Mouse (Mus musculus): ENCODE measurements around the gene Mapk3. TPM values are rescaled to one million over a fixed set of nuclear protein-coding genes. Genes with fewer than 3 reads are reported as not detected.
A peak's percentile ranks its signal among the peaks of the same experiment; 100 is the strongest.

Gene Mapk3
- polyA plus RNA-seq, 1 experiment from 2014 or later: 51.0 TPM

DNA sequence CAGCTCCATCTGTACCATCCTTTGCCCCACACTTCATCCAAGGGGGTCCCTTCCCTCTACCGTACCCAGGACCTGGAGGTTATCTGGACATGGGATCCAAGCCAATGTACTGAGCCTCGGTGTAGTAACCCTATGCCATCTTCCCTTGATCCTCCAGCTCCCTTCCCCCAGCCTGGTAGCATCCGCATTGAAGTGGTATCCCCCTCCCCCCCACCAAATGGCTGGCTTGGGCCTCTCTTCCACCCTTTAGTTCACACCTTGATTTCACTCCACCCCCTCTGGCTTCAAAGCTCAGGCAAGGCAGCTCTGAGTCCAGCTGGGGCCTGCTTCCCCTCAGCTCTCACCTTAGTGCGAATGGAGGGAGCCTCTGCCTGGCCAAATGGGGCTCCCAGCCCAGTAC is 25.7 kb downstream of the Mapk3 start:
- Histone ChIP-seq H3K4me3 (no peak overlapping the region), H3K9ac (no peak overlapping the region), H3K4me2 (no peak overlapping the region), H3K27me3 (no peaks in the 10 kb centered on the region), H3K9me3 (replicated peaks) (no peaks in the 10 kb centered on the region), H3K4me1 (replicated peaks) (peaks cover 15% of the 10 kb centered on the region), H3K27ac (no peak overlapping the region), H3K36me3 (peaks cover 57% of the 10 kb centered on the region)
- no peak for ATAC-seq (replicated peaks; ENCODE audit: insufficient number of reproducible peaks, insufficient read depth, low FRiP score, low read depth)
- 58% methylated on average over 4 of the region's 4 CpGs for WGBS

DNA sequence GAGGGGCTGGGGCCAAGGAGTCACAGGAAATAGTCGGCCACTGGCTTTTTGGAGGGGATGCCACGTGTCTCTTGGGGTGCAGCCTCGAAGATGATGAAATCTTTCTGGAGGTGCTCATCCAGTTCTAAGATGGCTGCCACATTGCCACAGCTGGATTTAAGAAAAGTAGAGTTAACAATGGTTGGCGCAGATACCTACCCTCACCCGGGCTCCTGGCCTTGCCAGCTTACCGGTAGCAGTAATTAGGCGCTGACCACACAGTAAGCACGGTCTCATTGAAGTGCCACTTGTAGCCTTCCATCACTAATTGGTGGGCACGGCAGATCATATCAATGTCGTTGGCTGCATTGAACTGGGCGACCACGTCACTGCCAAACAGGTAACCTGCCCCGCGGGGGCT is 26.7 kb downstream of the Mapk3 start:
- Histone ChIP-seq H3K9me3 (replicated peaks) (no peaks in the 10 kb centered on the region), H3K4me2 (no peak overlapping the region), H3K27ac (no peak overlapping the region), H3K9ac (no peak overlapping the region), H3K27me3 (no peaks in the 10 kb centered on the region), H3K4me1 (replicated peaks) (peaks cover 14% of the 10 kb centered on the region), H3K36me3 (peaks cover 59% of the 10 kb centered on the region), H3K4me3 (no peak overlapping the region)
- 88% methylated on average over 14 of the region's 14 CpGs for WGBS
- ATAC-seq (replicated peaks; ENCODE audit: insufficient number of reproducible peaks, insufficient read depth, low FRiP score, low read depth): no peak

DNA sequence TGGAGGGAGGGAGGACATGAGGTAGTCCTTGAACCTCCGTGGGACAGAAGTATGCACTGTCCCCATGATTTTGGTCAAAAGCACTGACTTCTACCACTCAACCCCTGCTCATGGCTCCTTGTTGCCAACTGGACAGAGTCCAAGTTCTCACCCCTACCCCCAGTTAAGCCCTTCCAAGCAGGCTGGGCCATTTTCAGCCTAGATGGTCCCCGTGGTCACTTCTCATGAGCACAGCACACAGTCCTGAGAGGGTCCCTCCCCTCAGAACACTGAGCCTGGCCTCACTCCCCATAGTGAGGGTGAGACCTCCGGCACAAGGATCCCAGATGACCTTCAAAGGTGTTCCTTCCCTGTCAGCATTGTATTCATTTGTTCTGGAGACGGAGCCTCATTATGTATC is 29.7 kb downstream of the Mapk3 start:
- Histone ChIP-seq H3K27ac (no peak overlapping the region), H3K4me2 (no peak overlapping the region), H3K27me3 (no peaks in the 10 kb centered on the region), H3K9ac (no peak overlapping the region), H3K36me3 (peaks cover 59% of the 10 kb centered on the region), H3K4me3 (no peak overlapping the region), H3K9me3 (replicated peaks) (no peaks in the 10 kb centered on the region), H3K4me1 (replicated peaks) (peaks cover 17% of the 10 kb centered on the region)
- ATAC-seq (replicated peaks; ENCODE audit: insufficient number of reproducible peaks, insufficient read depth, low FRiP score, low read depth): no peak
- WGBS: 85% methylated on average over 4 of the region's 4 CpGs

DNA sequence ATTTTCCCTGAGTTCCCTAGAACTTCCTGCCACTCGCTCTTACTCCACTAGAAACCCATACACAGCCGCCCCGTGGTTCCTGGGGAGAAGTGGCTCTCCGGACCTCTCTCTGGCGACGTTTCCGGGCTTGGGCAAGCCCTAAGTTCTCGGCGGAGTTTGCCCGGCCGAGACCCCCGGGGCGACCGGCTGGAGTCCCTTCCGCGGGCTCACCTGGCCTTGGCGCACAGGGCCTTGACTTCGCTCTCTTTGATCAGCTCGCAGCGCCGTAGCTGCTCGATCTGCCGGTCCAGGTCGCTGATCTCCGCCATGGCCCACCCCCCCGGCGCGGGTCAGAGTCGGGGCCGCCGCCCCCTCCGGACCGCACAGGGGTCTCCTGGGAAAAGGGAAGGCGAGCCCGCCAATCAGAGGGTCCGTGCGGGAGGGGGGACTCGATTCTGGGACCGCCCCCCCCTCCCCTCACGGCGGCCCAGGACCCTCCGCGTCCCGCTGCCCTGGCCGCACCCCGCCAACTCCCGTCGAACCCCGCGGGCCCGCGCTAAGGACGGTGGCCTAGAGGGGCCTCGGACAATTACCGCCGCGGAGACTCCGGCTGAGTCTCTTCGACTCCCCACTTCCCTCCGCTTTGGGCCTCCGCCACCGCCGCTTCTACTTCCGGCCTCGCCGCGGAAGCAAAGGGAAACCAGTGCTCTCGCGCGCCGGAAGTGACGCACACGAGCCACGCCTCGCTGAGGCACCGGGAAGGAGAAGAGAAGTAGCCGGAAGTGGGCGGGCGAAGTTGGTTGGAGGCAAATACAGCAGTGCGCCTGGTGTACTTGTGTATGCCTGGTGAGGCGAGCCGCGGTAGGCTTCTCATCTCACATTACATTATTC is 32.7 kb downstream of the Mapk3 start, which contains the start of gene Ppp4c:
TSS of gene Ppp4c (minus strand) at position 646 of the 870 bp plus-strand sequence.
- Histone ChIP-seq H3K27ac (peak within 1 kb of the TSS; percentile 97), H3K36me3 (peaks cover 56% of the 10 kb centered on the region), H3K9me3 (replicated peaks) (no peaks in the 10 kb centered on the region), H3K4me2 (peak within 1 kb of the TSS; percentile 80), H3K9ac (peak within 1 kb of the TSS; percentile 88), H3K27me3 (no peaks in the 10 kb centered on the region), H3K4me1 (replicated peaks) (peaks cover 47% of the 10 kb centered on the region), H3K4me3 (peak within 1 kb of the TSS; percentile 68)
- ATAC-seq (replicated peaks; ENCODE audit: insufficient number of reproducible peaks, insufficient read depth, low FRiP score, low read depth): peak; percentile 90
- under 1% methylated on average over 83 of the region's 83 CpGs for WGBS

DNA sequence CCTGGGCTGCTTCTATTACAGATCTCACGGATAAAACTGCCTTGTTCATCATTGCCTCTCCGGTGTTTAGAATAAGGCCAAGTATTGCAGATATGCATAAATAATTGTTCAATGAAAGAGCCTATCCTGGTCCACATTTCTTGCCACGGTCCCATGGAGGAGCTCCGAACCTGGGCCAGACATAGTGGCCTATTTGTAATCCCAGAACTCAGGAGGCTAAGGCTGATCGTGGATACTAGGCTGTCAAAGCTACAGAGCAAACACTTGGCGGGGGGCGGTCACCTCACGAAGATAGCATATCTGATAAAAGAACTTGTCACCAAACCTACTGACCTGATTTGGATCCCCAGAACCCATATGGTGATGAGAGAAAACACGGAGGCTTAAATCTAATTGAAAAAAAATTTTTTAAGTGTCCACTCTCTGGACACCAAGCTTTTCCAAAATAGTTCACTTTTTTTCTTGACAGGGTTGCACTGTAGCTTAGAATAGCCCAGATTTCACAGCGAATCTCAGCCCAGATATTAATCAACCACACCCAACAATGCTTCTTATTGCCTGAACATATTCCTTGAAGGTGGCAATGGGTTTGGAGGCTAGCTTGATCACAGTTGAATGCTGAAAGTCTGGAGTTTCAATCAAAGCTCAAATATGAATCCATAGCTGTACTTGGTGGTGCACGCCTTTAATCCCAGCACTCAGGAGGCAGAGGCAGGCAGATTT is 33.5 kb downstream of the Mapk3 start:
- peak overlapping the region; percentile 29 for H3K9ac ChIP-seq
- ATAC-seq (replicated peaks; ENCODE audit: insufficient number of reproducible peaks, insufficient read depth, low FRiP score, low read depth): no peak
- H3K4me2 ChIP-seq: peak overlapping the region; percentile 80
- H3K4me3 ChIP-seq: peak overlapping the region; percentile 68
- H3K27me3 ChIP-seq: no peaks in the 10 kb centered on the region
- peaks cover 49% of the 10 kb centered on the region for H3K36me3 ChIP-seq
- H3K27ac ChIP-seq: peak overlapping the region; percentile 97
- H3K9me3 ChIP-seq (replicated peaks): no peaks in the 10 kb centered on the region
- 18% methylated on average over 11 of the region's 11 CpGs for WGBS
- peaks cover 55% of the 10 kb centered on the region for H3K4me1 ChIP-seq (replicated peaks)

DNA sequence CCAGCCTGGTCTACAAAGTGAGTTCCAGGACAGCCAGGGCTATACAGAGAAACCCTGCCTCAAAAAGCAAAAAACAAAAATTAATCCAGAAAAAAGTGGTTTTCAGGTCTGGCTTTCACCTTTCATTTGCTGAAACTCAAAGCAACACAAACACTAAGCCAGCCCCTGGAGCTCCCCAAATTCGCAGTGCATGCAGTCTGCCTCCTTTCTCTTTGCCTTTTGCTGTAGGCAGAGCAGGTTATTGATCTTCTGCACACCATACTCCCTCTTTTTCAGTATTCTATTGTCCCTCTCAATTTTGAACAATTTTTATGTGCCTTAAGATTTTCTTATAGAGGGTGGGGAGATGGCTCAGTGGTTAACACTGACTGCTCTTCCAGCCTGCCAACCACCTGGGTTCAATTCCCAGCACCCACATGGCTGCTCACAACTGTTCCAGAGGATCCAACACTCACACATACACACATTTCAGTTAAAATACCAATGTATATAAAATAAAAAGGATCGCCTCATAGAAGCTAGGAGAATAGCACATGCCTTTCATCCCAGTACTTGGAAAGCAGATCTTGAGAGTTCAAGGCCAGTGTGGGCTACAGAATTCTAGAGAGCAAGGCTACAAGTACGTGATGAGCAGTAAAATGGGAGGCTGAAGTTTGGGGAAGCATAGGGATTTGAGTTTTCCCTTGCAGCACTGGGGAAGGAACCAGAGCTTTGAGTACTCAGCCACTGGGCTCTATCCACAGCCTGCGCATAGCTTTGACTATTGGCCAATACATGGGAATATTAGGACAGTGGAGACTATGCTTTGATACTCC is 34.3 kb downstream of the Mapk3 start:
- Histone ChIP-seq H3K4me3 (no peak overlapping the region), H3K36me3 (peaks cover 42% of the 10 kb centered on the region), H3K9me3 (replicated peaks) (no peaks in the 10 kb centered on the region), H3K27me3 (no peaks in the 10 kb centered on the region), H3K9ac (no peak overlapping the region), H3K27ac (peak overlapping the region; percentile 97), H3K4me1 (replicated peaks) (peaks cover 55% of the 10 kb centered on the region), H3K4me2 (no peak overlapping the region)
- ATAC-seq (replicated peaks; ENCODE audit: insufficient number of reproducible peaks, insufficient read depth, low FRiP score, low read depth): no peak
- WGBS: 74% methylated on average over 4 of the region's 4 CpGs

DNA sequence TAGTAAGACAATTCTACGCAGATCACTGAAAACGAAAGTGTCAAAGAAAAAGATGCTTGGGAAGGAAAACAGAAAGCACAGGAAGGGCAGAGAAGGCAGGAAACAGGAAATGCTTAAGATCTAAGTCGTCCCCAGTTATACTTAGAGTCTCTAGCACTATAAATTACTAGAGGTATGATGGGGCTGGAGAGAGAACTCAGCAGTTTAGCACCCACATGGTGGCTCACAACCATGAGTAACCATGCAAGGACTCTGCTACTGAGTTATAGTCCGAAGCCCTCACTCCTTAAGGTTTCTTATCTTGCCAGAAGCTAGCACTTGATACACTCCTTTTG is 34.8 kb downstream of the Mapk3 start:
- Histone ChIP-seq H3K9me3 (replicated peaks) (no peaks in the 10 kb centered on the region), H3K27me3 (no peaks in the 10 kb centered on the region), H3K36me3 (peaks cover 36% of the 10 kb centered on the region), H3K9ac (no peak overlapping the region), H3K27ac (0 out of 2 replicates have a peak overlapping the region, but pooled peaks have one; percentile 10), H3K4me1 (replicated peaks) (peaks cover 55% of the 10 kb centered on the region), H3K4me3 (no peak overlapping the region), H3K4me2 (no peak overlapping the region)
- WGBS: 55% methylated on average over 4 of the region's 4 CpGs
- no peak for ATAC-seq (replicated peaks; ENCODE audit: insufficient number of reproducible peaks, insufficient read depth, low FRiP score, low read depth)

DNA sequence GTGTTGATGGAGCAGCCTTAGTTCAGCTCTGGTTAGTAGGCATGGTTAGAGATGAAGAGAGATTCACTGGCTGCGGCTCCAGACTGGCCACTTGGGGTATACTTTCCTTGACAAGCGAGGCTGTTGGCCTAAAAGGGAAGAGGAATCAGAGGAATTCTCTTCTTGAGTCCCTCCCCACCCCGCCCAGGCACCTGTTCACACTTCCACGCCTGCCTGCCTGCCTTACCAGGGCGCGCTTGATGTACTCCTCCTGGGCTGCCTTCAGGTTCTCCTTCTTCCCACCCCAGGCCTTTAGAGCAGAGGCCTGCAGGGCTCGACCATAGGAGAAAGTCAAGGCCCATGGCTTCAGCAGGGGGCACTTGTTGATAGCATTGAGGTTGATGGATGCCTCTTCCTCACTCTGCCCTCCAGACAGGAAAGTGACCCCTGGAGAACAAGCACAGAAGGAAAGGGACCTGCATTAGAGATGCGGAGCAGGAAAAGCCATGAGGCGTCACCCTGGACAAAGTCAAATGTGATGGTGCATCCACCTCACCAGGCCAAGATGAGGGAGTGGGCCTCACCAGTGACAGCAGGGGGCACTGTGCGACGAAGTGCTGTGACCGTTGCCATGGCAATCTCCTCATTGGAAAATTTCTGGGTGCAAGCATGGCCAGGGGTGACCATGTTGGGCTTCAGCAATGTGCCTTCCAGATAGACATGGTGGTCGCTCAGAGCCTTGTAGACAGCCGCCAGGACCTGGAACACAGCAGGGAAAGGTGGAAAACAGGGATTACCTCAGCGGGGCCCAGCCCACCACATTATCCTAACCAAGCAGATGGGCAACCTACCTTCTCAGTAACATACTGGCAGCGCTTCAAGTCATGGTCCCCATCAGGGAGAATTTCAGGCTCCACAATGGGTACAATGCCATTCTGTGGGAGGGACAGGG is 36.3 kb downstream of the Mapk3 start:
- no peaks in the 10 kb centered on the region for H3K9me3 ChIP-seq (replicated peaks)
- H3K4me1 ChIP-seq (replicated peaks): peaks cover 62% of the 10 kb centered on the region
- H3K9ac ChIP-seq: peak overlapping the region; percentile 95; the same call in 1 of the 2 replicates
- peak overlapping the region; percentile 83 for H3K4me2 ChIP-seq
- H3K27me3 ChIP-seq: no peaks in the 10 kb centered on the region
- H3K36me3 ChIP-seq: peaks cover 27% of the 10 kb centered on the region
- no peak for ATAC-seq (replicated peaks; ENCODE audit: insufficient number of reproducible peaks, insufficient read depth, low FRiP score, low read depth)
- WGBS: 74% methylated on average over 16 of the region's 16 CpGs
- H3K4me3 ChIP-seq: peak overlapping the region; percentile 88
- 0 out of 2 replicates have a peak overlapping the region, but pooled peaks have one; percentile 2 for H3K27ac ChIP-seq

DNA sequence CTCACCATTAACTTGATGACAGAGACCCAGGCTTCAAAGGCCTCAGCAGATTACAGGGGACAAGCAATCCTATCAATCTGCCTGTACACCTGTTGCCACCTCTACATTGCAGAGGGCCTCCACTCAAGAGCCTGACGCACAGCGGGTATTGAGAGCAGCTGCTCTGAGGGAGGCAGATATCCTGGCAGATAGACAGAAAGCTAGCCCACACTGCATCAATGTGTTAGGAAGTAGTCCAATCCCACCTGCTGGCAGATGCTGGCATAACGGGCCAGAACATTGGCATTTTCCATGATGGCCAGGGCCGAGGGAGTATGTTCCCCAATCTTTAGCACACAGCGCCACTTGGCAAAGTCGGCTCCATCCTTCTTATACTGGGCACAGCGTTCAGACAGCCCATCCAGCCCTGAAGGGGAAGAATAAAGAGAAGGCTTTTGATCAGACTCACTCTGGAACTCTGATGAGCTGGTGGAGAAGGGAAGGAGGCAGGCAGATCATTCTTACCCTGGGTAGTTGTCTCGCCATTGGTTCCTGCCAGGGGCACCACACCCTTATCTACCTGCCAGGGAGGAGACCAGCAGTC is 37.0 kb downstream of the Mapk3 start:
- Histone ChIP-seq H3K27ac (0 out of 2 replicates have a peak overlapping the region, but pooled peaks have one; percentile 2), H3K4me3 (peak overlapping the region; percentile 88), H3K27me3 (no peaks in the 10 kb centered on the region), H3K9me3 (replicated peaks) (no peaks in the 10 kb centered on the region), H3K36me3 (peaks cover 27% of the 10 kb centered on the region), H3K4me2 (peak overlapping the region; percentile 83), H3K9ac (peak overlapping the region; percentile 95), H3K4me1 (replicated peaks) (peaks cover 60% of the 10 kb centered on the region)
- no peak for ATAC-seq (replicated peaks; ENCODE audit: insufficient number of reproducible peaks, insufficient read depth, low FRiP score, low read depth)
- WGBS: 58% methylated on average over 8 of the region's 8 CpGs
